Mouse (Mus musculus): Measurements from ENCODE around the gene Cep83. TPM values are rescaled to one million over a fixed set of nuclear protein-coding genes. Genes with fewer than 3 reads are reported as not detected.

Gene Cep83
- total and polyA plus RNA-seq, 2 experiments = 1.4 to 5.7 TPM

GRCm38 (mm10) chr10:94687801-94688419 lies 544 bp upstream of the Cep83 start:
- peak; percentile 53 for DNase-seq (ENCODE audit: extremely low read depth, low read depth, low spot score)

GRCm38 (mm10) chr10:94689176-94689510 lies 689 bp downstream of the Cep83 start:
- peak overlapping the region; percentile 87 for H3K9ac ChIP-seq (ENCODE audit: low read depth, low read length)
- no peaks in the 10 kb centered on the region for H3K36me3 ChIP-seq (ENCODE audit: control insufficient read depth, insufficient read depth, low read length)
- no peaks in the 10 kb centered on the region for H3K27me3 ChIP-seq (ENCODE audit: control insufficient read depth, insufficient read depth, low read length)
- peak overlapping the region; percentile 89 for H3K4me3 ChIP-seq (ENCODE audit: insufficient read depth, low read depth, low read length)
- H3K79me2 ChIP-seq (ENCODE audit: control insufficient read depth, insufficient read depth, low read length) = peaks cover 8% of the 10 kb centered on the region; the same call in 1 of the 2 replicates
- peak; percentile 49 for DNase-seq (ENCODE audit: extremely low read depth, low read depth, low spot score)
- WGBS = under 1% methylated on average over 7 of the region's 7 CpGs
- H3K4me1 ChIP-seq (ENCODE audit: control insufficient read depth, insufficient read depth, low read length) = peaks cover 2% of the 10 kb centered on the region; the same call in 1 of the 2 replicates
- H3K27ac ChIP-seq (replicated peaks; ENCODE audit: insufficient read depth, low read depth, low read length) = peak overlapping the region; percentile 59
- TF ChIP-seq POLR2A (IDR thresholded peaks at IDR 0.05; ENCODE audit: extremely low read depth, insufficient read depth, low read length) (no peak), CTCF (IDR thresholded peaks at IDR 0.05; ENCODE audit: low read depth, low read length) (no peak)

More at GRCm38 (mm10) chr10:94687801-94688419, 544 bp upstream of the Cep83 start:
- WGBS = 2% methylated on average over 20 of the region's 20 CpGs
- no peak for TF ChIP-seq POLR2A (IDR thresholded peaks at IDR 0.05; ENCODE audit: extremely low read depth, insufficient read depth, low read length)
- TF ChIP-seq CTCF (IDR thresholded peaks at IDR 0.05; ENCODE audit: low read depth, low read length) = no peak
- H3K9ac ChIP-seq (ENCODE audit: low read depth, low read length) = peak overlapping the region; percentile 93
- H3K36me3 ChIP-seq (ENCODE audit: control insufficient read depth, insufficient read depth, low read length) = no peaks in the 10 kb centered on the region
- peak overlapping the region; percentile 80 for H3K27ac ChIP-seq (replicated peaks; ENCODE audit: insufficient read depth, low read depth, low read length)
- peaks cover 8% of the 10 kb centered on the region; the same call in 1 of the 2 replicates for H3K79me2 ChIP-seq (ENCODE audit: control insufficient read depth, insufficient read depth, low read length)
- peaks cover 2% of the 10 kb centered on the region; the same call in 1 of the 2 replicates for H3K4me1 ChIP-seq (ENCODE audit: control insufficient read depth, insufficient read depth, low read length)
- H3K27me3 ChIP-seq (ENCODE audit: control insufficient read depth, insufficient read depth, low read length) = no peaks in the 10 kb centered on the region
- peak overlapping the region; percentile 89 for H3K4me3 ChIP-seq (ENCODE audit: insufficient read depth, low read depth, low read length)

- 72% methylated on average over 1 of the region's 1 CpGs for WGBS
- no peaks in the 10 kb centered on the region for H3K36me3 ChIP-seq (ENCODE audit: control insufficient read depth, insufficient read depth, low read length)
- H3K4me3 ChIP-seq (ENCODE audit: insufficient read depth, low read depth, low read length) = no peak overlapping the region
Measured at GRCm38 (mm10) chr10:94690376-94690775, 1.9 kb downstream of the Cep83 start.

GRCm38 (mm10) chr10:94692163-94692562 lies 3.7 kb downstream of the Cep83 start:
- Histone ChIP-seq H3K27me3 (ENCODE audit: control insufficient read depth, insufficient read depth, low read length) (no peaks in the 10 kb centered on the region), H3K4me3 (ENCODE audit: insufficient read depth, low read depth, low read length) (no peak overlapping the region), H3K4me1 (ENCODE audit: control insufficient read depth, insufficient read depth, low read length) (peaks cover 4% of the 10 kb centered on the region; the same call in 1 of the 2 replicates), H3K79me2 (ENCODE audit: control insufficient read depth, insufficient read depth, low read length) (peaks cover 11% of the 10 kb centered on the region; the same call in 1 of the 2 replicates), H3K36me3 (ENCODE audit: control insufficient read depth, insufficient read depth, low read length) (no peaks in the 10 kb centered on the region), H3K27ac (replicated peaks; ENCODE audit: insufficient read depth, low read depth, low read length) (no peak overlapping the region), H3K9ac (ENCODE audit: low read depth, low read length) (no peak overlapping the region)
- DNase-seq (ENCODE audit: extremely low read depth, low read depth, low spot score) = no peak
- WGBS = 92% methylated on average over 4 of the region's 4 CpGs
- TF ChIP-seq POLR2A (IDR thresholded peaks at IDR 0.05; ENCODE audit: extremely low read depth, insufficient read depth, low read length) (no peak), CTCF (IDR thresholded peaks at IDR 0.05; ENCODE audit: low read depth, low read length) (no peak)

More at GRCm38 (mm10) chr10:94690376-94690775, 1.9 kb downstream of the Cep83 start:
- no peak for DNase-seq (ENCODE audit: extremely low read depth, low read depth, low spot score)
- no peak overlapping the region for H3K27ac ChIP-seq (replicated peaks; ENCODE audit: insufficient read depth, low read depth, low read length)
- H3K9ac ChIP-seq (ENCODE audit: low read depth, low read length) = no peak overlapping the region
- H3K4me1 ChIP-seq (ENCODE audit: control insufficient read depth, insufficient read depth, low read length) = peaks cover 2% of the 10 kb centered on the region; the same call in 1 of the 2 replicates
- TF ChIP-seq POLR2A (IDR thresholded peaks at IDR 0.05; ENCODE audit: extremely low read depth, insufficient read depth, low read length) (no peak), CTCF (IDR thresholded peaks at IDR 0.05; ENCODE audit: low read depth, low read length) (no peak)
- H3K79me2 ChIP-seq (ENCODE audit: control insufficient read depth, insufficient read depth, low read length) = peaks cover 9% of the 10 kb centered on the region; the same call in 1 of the 2 replicates
- no peaks in the 10 kb centered on the region for H3K27me3 ChIP-seq (ENCODE audit: control insufficient read depth, insufficient read depth, low read length)

- H3K27ac ChIP-seq (replicated peaks; ENCODE audit: insufficient read depth, low read depth, low read length) = no peak overlapping the region
- WGBS = 85% methylated on average over 4 of the region's 4 CpGs
- H3K36me3 ChIP-seq (ENCODE audit: control insufficient read depth, insufficient read depth, low read length) = no peaks in the 10 kb centered on the region
- H3K79me2 ChIP-seq (ENCODE audit: control insufficient read depth, insufficient read depth, low read length) = no peaks in the 10 kb centered on the region; the same call in 1 of the 2 replicates
- H3K4me1 ChIP-seq (ENCODE audit: control insufficient read depth, insufficient read depth, low read length) = peaks cover 2% of the 10 kb centered on the region; the same call in 1 of the 2 replicates
- TF ChIP-seq CTCF (IDR thresholded peaks at IDR 0.05; ENCODE audit: low read depth, low read length) (no peak), POLR2A (IDR thresholded peaks at IDR 0.05; ENCODE audit: extremely low read depth, insufficient read depth, low read length) (no peak)
- H3K27me3 ChIP-seq (ENCODE audit: control insufficient read depth, insufficient read depth, low read length) = no peaks in the 10 kb centered on the region
- no peak for DNase-seq (ENCODE audit: extremely low read depth, low read depth, low spot score)
- no peak overlapping the region for H3K4me3 ChIP-seq (ENCODE audit: insufficient read depth, low read depth, low read length)
- H3K9ac ChIP-seq (ENCODE audit: low read depth, low read length) = no peak overlapping the region
Measured at GRCm38 (mm10) chr10:94705643-94706258, 17.3 kb downstream of the Cep83 start.
